Mouse (Mus musculus) naive thymus-derived CD4-positive, alpha-beta T cell, adult 2 months (primary cell): ENCODE results near the gene Aspdh.

Experiments used
- DNase-seq: peaks from one replicate; pipeline ENCODE4 v3.0.0-alpha.2; 2011; ENCODE audit warnings: low read depth

Aspdh gene

GRCm38 (mm10) chr7:44498922-44499321, 33.7 kb downstream of the Aspdh start:
- no peak for DNase-seq

DNA sequence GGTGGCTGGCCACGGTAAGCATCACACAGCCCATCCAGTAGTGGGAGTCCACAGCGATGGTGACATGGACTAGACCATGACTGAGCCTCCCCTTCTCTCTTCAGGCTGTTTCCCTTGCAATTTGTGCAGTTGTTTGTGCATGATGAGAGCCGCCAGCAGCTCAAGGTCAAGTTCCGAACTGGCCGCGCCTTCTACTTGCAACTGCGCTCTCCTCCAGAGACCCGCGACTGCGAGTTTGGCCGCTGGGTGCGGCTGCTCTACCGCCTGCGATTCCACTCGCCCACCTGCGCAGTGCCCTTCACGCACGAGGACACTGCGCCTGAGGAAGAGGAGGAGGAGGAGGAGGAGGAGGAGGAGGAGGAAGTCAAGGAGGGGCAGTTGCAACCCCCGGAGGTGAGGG, 34.9 kb downstream of the Aspdh start:
- no peak for DNase-seq

- DNase-seq, result peak; percentile 89
These were observed 36.4 kb downstream of the Aspdh start for GRCm38 (mm10) chr7:44501563-44502115.

GRCm38 (mm10) chr7:44507491-44507890, 42.3 kb downstream of the Aspdh start:
- DNase-seq, result no peak
